Mouse (Mus musculus) embryonic facial prominence, embryonic 13.5 days (tissue): Measurements from ENCODE around the gene Mrps2. TPM values are rescaled to one million over a fixed set of nuclear protein-coding genes. Genes with fewer than 3 reads are reported as not detected.

Experiments used
- ATAC-seq: fragments of 200-750 bp; cut with Nextera tagmentation; 2 replicates; pipeline ENCODE4 v1.8.0; 2017; ENCODE audit warnings: low read depth; ENCODE audit not compliant: insufficient number of reproducible peaks, insufficient read depth, low FRiP score, low TSS enrichment
- H3K27ac ChIP-seq: fragments of 300-500 bp; sonication (generic); 2 replicates; pipeline ENCODE4 v1.5.1; 2015; ENCODE audit warnings: moderate library complexity, mild to moderate bottlenecking, inconsistent platforms
- H3K27me3 ChIP-seq: fragments of 300-500 bp; sonication (generic); 2 replicates; pipeline ENCODE4 v1.6.1; 2015; ENCODE audit warnings: mild to moderate bottlenecking, inconsistent platforms
- H3K36me3 ChIP-seq: fragments of 300-500 bp; sonication (generic); 2 replicates; pipeline ENCODE4 v1.6.1; 2015; ENCODE audit warnings: mild to moderate bottlenecking, inconsistent platforms
- H3K4me1 ChIP-seq: fragments of 300-500 bp; sonication (generic); 2 replicates; pipeline ENCODE4 v1.6.1; 2015; ENCODE audit warnings: inconsistent platforms
- H3K4me2 ChIP-seq: fragments of 300-500 bp; sonication (generic); 2 replicates; pipeline ENCODE4 v1.6.1; 2015; ENCODE audit warnings: moderate library complexity, mild to moderate bottlenecking, inconsistent platforms
- H3K4me3 ChIP-seq: fragments of 300-500 bp; sonication (generic); 2 replicates; pipeline ENCODE4 v1.5.1; 2015; ENCODE audit warnings: mild to moderate bottlenecking, inconsistent platforms
- H3K9ac ChIP-seq: fragments of 300-500 bp; sonication (generic); 2 replicates; pipeline ENCODE4 v1.6.1; 2015; ENCODE audit warnings: mild to moderate bottlenecking, inconsistent platforms
- H3K9me3 ChIP-seq: fragments of 300-500 bp; sonication (generic); 2 replicates; pipeline ENCODE4 v1.6.1; 2016; ENCODE audit warnings: inconsistent platforms
- WGBS: fragments of 180-500 bp; shearing (Covaris S2); methylation state at CpG from one replicate; pipeline ENCODE4 v1.1.7; 2015; ENCODE audit warnings: mixed read lengths; 5-methylcytosine and 5-hydroxymethylcytosine counted together
- polyA plus RNA-seq: library from polyadenylated mRNA; unstranded; fragments of >200 nt; fragmentation: Nextera tagmentation; extraction: Ambion mirVana; gene quantifications from 2 replicates; pipeline ENCODE4 v1.2.1, GENCODE M21; 2015

The Mrps2 gene
- polyA plus RNA-seq, 1 experiment from 2014 or later = 57.4 TPM

DNA sequence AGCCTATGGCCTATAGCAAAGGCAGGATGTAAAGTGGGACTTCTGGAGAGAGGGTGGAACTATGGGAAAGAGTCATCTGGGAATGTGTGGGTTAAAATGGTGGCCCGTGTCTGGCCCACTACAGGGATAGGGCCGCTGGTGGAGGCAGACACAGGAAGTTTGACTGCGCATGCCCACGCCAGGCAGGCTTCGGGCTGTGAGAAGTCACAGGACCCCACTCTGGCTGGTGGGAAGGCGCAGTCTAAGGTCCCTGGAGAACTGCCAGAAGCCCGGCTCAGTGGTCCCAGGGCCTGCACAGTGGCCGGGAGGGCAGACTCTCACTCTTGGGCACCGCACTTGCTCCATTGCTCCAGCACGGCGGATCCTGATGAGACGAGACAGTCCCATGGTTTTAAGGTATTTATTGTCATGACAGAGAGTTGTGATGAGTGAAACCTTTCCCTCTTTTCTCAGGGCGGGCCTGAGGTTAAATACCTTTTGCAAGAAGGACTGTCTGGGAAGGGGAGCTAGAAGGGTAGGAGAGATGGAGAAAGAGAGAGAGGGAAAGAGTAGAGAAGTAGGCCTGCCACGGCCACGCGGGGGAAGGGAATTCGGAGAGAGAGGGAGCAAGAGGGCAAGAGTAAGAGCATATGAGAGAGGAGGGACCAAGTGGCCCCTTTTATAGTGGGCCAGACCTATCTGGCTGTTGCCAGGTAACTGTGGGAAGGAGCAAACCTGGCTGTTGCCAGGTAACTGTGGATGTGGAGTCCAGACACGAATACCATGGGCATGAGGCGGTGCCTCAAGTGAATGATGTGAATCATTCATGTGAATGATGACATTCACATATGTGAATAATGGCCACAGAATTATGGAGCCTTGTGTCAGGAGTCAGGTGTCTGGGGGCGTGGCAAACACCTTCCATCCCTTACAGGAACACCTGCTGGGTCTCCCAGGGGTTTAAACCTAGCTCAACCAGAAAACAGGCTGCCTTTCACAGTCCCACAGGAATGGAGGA lies 11.6 kb downstream of the Mrps2 start:
- H3K4me2 ChIP-seq = no peak overlapping the region
- no peak for ATAC-seq

GRCm38 (mm10) chr2:28483861-28484260 lies 16.0 kb downstream of the Mrps2 start:
- Histone ChIP-seq H3K9ac (no peak overlapping the region), H3K27ac (no peak overlapping the region), H3K36me3 (no peaks in the 10 kb centered on the region), H3K4me1 (no peaks in the 10 kb centered on the region), H3K4me3 (no peak overlapping the region), H3K27me3 (no peaks in the 10 kb centered on the region), H3K9me3 (no peaks in the 10 kb centered on the region), H3K4me2 (no peak overlapping the region)
- no peak for ATAC-seq
- WGBS = 72% methylated on average over 2 of the region's 2 CpGs

More for the DNA sequence above, 11.6 kb downstream of the Mrps2 start:
- Histone ChIP-seq H3K9me3 (no peaks in the 10 kb centered on the region), H3K4me3 (no peak overlapping the region), H3K27ac (no peak overlapping the region), H3K27me3 (no peaks in the 10 kb centered on the region), H3K4me1 (no peaks in the 10 kb centered on the region), H3K9ac (no peak overlapping the region), H3K36me3 (no peaks in the 10 kb centered on the region)
- WGBS = 75% methylated on average over 20 of the region's 20 CpGs

DNA sequence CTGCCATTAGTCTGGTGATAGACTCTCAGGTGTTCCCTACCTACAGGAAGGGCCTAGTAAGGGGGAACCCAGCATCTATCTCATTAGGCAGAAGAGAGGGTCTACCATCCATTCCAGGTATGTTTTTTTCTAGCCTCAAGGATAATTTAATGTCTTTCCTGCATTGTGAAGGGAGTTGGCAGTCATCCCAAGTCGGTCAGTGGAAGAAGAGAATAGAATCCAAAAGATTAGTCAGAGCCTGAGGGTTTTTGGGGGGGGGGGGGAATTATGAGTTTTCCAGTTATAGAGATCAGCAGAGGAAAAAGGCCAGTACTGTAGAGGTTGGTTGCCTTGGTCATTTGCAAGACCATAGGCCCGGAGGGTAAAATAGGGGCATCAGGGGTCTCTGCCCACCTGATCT lies 26.7 kb downstream of the Mrps2 start:
- H3K36me3 ChIP-seq = no peaks in the 10 kb centered on the region
- no peaks in the 10 kb centered on the region for H3K4me1 ChIP-seq
- H3K27ac ChIP-seq = no peak overlapping the region
- H3K9ac ChIP-seq = no peak overlapping the region
- WGBS = 88% methylated on average over 2 of the region's 2 CpGs
- H3K27me3 ChIP-seq = no peaks in the 10 kb centered on the region
- no peak overlapping the region for H3K4me3 ChIP-seq
- no peak for ATAC-seq
- H3K4me2 ChIP-seq = no peak overlapping the region
- no peaks in the 10 kb centered on the region for H3K9me3 ChIP-seq

GRCm38 (mm10) chr2:28495207-28495756 lies 27.4 kb downstream of the Mrps2 start:
- no peaks in the 10 kb centered on the region for H3K4me1 ChIP-seq
- no peaks in the 10 kb centered on the region for H3K27me3 ChIP-seq
- H3K9me3 ChIP-seq = no peaks in the 10 kb centered on the region
- H3K4me3 ChIP-seq = no peak overlapping the region
- ATAC-seq = no peak
- no peaks in the 10 kb centered on the region for H3K36me3 ChIP-seq
- WGBS = 84% methylated on average over 14 of the region's 14 CpGs
- no peak overlapping the region for H3K27ac ChIP-seq
- H3K9ac ChIP-seq = no peak overlapping the region
- no peak overlapping the region for H3K4me2 ChIP-seq

GRCm38 (mm10) chr2:28495801-28496595 lies 28.1 kb downstream of the Mrps2 start:
- Histone ChIP-seq H3K4me1 (no peaks in the 10 kb centered on the region), H3K9me3 (no peaks in the 10 kb centered on the region), H3K27ac (no peak overlapping the region), H3K9ac (no peak overlapping the region), H3K4me3 (no peak overlapping the region), H3K36me3 (no peaks in the 10 kb centered on the region), H3K27me3 (no peaks in the 10 kb centered on the region), H3K4me2 (no peak overlapping the region)
- 80% methylated on average over 16 of the region's 16 CpGs for WGBS
- no peak for ATAC-seq

GRCm38 (mm10) chr2:28496671-28497070 lies 28.8 kb downstream of the Mrps2 start, which contains the start of gene Gbgt1:
Gene Gbgt1, plus strand, starts transcription at chr2:28496891.
- Histone ChIP-seq H3K4me2 (no peak within 1 kb of the TSS), H3K9ac (no peak within 1 kb of the TSS), H3K27ac (no peak within 1 kb of the TSS), H3K4me3 (no peak within 1 kb of the TSS), H3K36me3 (no peaks in the 10 kb centered on the region), H3K9me3 (no peaks in the 10 kb centered on the region), H3K27me3 (no peaks in the 10 kb centered on the region), H3K4me1 (no peaks in the 10 kb centered on the region)
- 74% methylated on average over 5 of the region's 5 CpGs for WGBS
- ATAC-seq = no peak

GRCm38 (mm10) chr2:28497561-28497960 lies 29.7 kb downstream of the Mrps2 start:
- ATAC-seq = no peak
- no peaks in the 10 kb centered on the region for H3K27me3 ChIP-seq
- no peaks in the 10 kb centered on the region for H3K4me1 ChIP-seq
- no peak overlapping the region for H3K9ac ChIP-seq
- 81% methylated on average over 5 of the region's 5 CpGs for WGBS
- H3K4me2 ChIP-seq = no peak overlapping the region
- no peaks in the 10 kb centered on the region for H3K9me3 ChIP-seq
- H3K36me3 ChIP-seq = no peaks in the 10 kb centered on the region
- no peak overlapping the region for H3K27ac ChIP-seq
- no peak overlapping the region for H3K4me3 ChIP-seq

DNA sequence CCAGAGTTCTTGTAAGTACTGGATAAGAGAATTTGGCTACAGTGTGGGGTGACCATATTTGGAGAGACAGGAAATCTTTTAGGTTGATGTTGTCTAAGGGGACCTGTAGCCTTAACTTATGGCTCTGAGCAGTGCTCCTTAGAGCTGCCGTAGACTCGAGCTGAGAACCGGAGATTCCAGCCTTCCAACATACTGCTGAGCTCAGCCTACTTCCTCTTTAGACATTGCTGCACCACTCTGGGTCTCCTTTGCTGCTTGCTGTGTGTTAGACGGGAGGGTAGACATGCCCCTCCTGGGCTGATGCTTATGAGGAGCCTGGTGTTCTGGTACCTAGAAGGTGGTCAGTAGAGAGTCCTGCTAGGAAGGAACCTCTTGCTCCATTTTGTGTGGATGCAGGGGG lies 30.6 kb downstream of the Mrps2 start:
- no peak overlapping the region for H3K9ac ChIP-seq
- ATAC-seq = no peak
- no peak overlapping the region for H3K27ac ChIP-seq
- no peak overlapping the region for H3K4me2 ChIP-seq
- no peaks in the 10 kb centered on the region for H3K4me1 ChIP-seq
- WGBS = 75% methylated on average over 4 of the region's 4 CpGs
- no peaks in the 10 kb centered on the region for H3K27me3 ChIP-seq
- no peaks in the 10 kb centered on the region for H3K9me3 ChIP-seq
- H3K36me3 ChIP-seq = no peaks in the 10 kb centered on the region
- no peak overlapping the region for H3K4me3 ChIP-seq

GRCm38 (mm10) chr2:28502987-28503386 lies 35.1 kb downstream of the Mrps2 start:
- no peak for ATAC-seq
- Histone ChIP-seq H3K36me3 (no peaks in the 10 kb centered on the region), H3K4me2 (no peak overlapping the region), H3K9me3 (no peaks in the 10 kb centered on the region), H3K27me3 (no peaks in the 10 kb centered on the region), H3K9ac (no peak overlapping the region), H3K27ac (no peak overlapping the region), H3K4me1 (no peaks in the 10 kb centered on the region), H3K4me3 (no peak overlapping the region)
- WGBS = 82% methylated on average over 10 of the region's 10 CpGs

GRCm38 (mm10) chr2:28504676-28505075 lies 36.8 kb downstream of the Mrps2 start:
- Histone ChIP-seq H3K27me3 (no peaks in the 10 kb centered on the region), H3K4me3 (no peak overlapping the region), H3K36me3 (no peaks in the 10 kb centered on the region), H3K4me1 (no peaks in the 10 kb centered on the region), H3K9ac (no peak overlapping the region), H3K4me2 (no peak overlapping the region), H3K9me3 (no peaks in the 10 kb centered on the region), H3K27ac (no peak overlapping the region)
- 91% methylated on average over 13 of the region's 13 CpGs for WGBS
- no peak for ATAC-seq

DNA sequence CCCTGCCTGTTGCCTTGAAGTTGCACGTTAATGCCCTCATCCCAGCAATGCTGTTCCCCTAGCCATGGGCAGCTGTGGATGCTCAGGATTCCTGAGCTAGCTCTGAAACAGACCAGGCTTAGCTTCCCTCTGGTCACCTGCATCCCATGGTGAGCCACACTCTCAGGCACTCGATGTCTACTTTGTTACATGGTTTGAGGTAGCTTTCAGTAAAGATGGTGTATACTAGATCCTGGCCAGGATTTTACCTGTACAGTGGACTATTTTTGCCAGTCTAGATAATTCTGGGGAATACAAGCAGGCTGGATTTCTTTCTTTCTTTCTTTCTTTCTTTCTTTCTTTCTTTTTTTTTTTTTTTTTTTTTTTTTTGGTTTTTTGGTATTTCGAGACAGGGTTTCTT lies 37.9 kb downstream of the Mrps2 start, which contains the start of gene Gm10134:
Gm10134 (plus strand) TSS at position 301 of the 400 bp plus-strand sequence.
- Histone ChIP-seq H3K4me3 (no peak within 1 kb of the TSS), H3K9me3 (no peaks in the 10 kb centered on the region), H3K27me3 (no peaks in the 10 kb centered on the region), H3K27ac (no peak within 1 kb of the TSS), H3K4me1 (no peaks in the 10 kb centered on the region), H3K36me3 (no peaks in the 10 kb centered on the region), H3K4me2 (no peak within 1 kb of the TSS), H3K9ac (no peak within 1 kb of the TSS)
- no peak for ATAC-seq
- WGBS = 74% methylated on average over 3 of the region's 3 CpGs
